Mouse (Mus musculus) small intestine, adult 2 months (tissue): ENCODE results near the gene Rasgrp4. TPM values are rescaled to one million over a fixed set of nuclear protein-coding genes. Genes with fewer than 3 reads are reported as not detected.
"Not testable (repeated sequence)": the region's sequence is repeated elsewhere in the genome, so short reads cannot be mapped to it uniquely, and the experiment has no call there.

Source experiments
- H3K27ac ChIP-seq: fragments of 200-500 bp; 2 replicates; pipeline ENCODE4 v1.5.1; 2012; ENCODE audit warnings: low read depth, low read length, control low read depth, inconsistent platforms; ENCODE audit not compliant: insufficient read depth
- H3K27me3 ChIP-seq: fragments of 200-500 bp; 2 replicates; pipeline ENCODE4 v1.6.1; 2012; ENCODE audit warnings: mild to moderate bottlenecking, moderate library complexity, low read length, inconsistent platforms; ENCODE audit not compliant: control insufficient read depth, insufficient read depth
- H3K36me3 ChIP-seq: fragments of 200-500 bp; 2 replicates; pipeline ENCODE4 v1.6.1; 2012; ENCODE audit warnings: mild to moderate bottlenecking, low read length, control low read depth, inconsistent platforms; ENCODE audit not compliant: control insufficient read depth, insufficient read depth
- H3K4me1 ChIP-seq: fragments of 200-500 bp; 2 replicates; pipeline ENCODE4 v1.6.1; 2012; ENCODE audit warnings: low read length, inconsistent platforms, mixed read lengths; ENCODE audit not compliant: control insufficient read depth, insufficient read depth, insufficient read length
- H3K4me3 ChIP-seq: fragments of 200-500 bp; 2 replicates; pipeline ENCODE4 v1.5.1; 2012; ENCODE audit warnings: low read depth, mild to moderate bottlenecking, control low read depth, inconsistent platforms, low read length, moderate library complexity
- CTCF ChIP-seq: fragments of 200-500 bp; IDR thresholded peaks from 2 replicates; pipeline ENCODE4 v1.5.1; 2012; ENCODE audit warnings: low read depth, mild to moderate bottlenecking, control low read depth, inconsistent platforms, low read length, moderate library complexity, mixed read lengths; ENCODE audit not compliant: insufficient replicate concordance, insufficient read length; ENCODE audit errors: extremely low read depth
- POLR2A ChIP-seq: fragments of 200-500 bp; IDR thresholded peaks from 2 replicates; pipeline ENCODE4 v1.6.1; 2012; ENCODE audit warnings: low read depth, mild to moderate bottlenecking, control low read depth, inconsistent platforms, low read length, moderate library complexity
- WGBS: fragments of 180-500 bp; shearing (Covaris S2); methylation state at CpG from one replicate; pipeline ENCODE4 v1.1.7; 2018; 5-methylcytosine and 5-hydroxymethylcytosine counted together
- polyA plus RNA-seq: library from polyadenylated mRNA; depleted of rRNA; stranded (reverse); fragments of >200 nt; gene quantifications from 2 replicates; pipeline ENCODE4 v1.2.3, GENCODE M21; 2012; rRNA removed

Gene Rasgrp4
- polyA plus RNA-seq, 1 experiment: 3.3 TPM

DNA sequence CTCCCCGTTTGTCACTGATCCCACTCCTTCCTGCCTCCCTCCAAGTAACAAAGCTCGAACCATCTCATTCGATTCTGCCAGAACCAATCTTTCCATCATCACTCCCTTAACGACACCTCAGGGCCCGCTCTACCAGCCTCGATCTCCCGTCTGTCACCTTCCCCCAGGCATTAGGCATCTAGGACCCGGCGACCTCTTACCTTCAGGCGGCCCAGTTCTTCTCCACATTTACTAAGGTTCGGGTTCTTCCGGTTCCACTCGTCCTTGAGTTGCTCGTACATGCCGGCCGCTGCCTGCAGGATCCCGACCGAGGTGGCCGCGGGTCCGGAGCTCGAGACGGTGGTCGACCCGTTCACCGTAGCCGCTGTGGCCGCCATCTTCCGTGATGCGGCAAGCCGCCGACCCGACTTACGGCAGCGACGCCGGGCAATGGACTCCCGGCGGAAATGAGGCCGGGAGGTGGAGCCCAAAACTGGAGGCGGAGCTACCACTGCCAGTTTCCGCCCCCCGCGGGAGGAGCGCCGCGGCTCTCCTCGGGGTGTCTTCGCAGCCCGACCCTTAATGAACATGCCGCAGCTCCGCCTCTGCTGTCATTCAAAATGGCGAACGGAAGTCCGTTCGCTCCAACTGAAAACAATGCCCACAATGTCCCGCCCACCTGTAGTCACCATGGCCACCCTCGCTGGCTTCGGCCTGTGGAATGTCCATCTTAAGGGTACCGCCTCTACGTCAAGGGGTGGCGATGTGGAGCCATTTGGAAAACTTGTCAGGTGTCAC lies 45.6 kb downstream of the Rasgrp4 start, which contains the start of gene Psmd8:
TSS of gene Psmd8 (minus strand) at position 625 of the 777 bp plus-strand sequence.
- Histone ChIP-seq H3K4me1 (peaks cover 5% of the 10 kb centered on the region; the same call in 1 of the 2 replicates), H3K27me3 (no peaks in the 10 kb centered on the region), H3K36me3 (peaks cover 15% of the 10 kb centered on the region), H3K4me3 (peak within 1 kb of the TSS; percentile 92), H3K27ac (peak within 1 kb of the TSS; percentile 55)
- peak; percentile 90 for TF ChIP-seq POLR2A
- peak; percentile 24; the same call in 1 of the 2 replicates for TF ChIP-seq CTCF
- under 1% methylated on average over 62 of the region's 62 CpGs for WGBS

DNA sequence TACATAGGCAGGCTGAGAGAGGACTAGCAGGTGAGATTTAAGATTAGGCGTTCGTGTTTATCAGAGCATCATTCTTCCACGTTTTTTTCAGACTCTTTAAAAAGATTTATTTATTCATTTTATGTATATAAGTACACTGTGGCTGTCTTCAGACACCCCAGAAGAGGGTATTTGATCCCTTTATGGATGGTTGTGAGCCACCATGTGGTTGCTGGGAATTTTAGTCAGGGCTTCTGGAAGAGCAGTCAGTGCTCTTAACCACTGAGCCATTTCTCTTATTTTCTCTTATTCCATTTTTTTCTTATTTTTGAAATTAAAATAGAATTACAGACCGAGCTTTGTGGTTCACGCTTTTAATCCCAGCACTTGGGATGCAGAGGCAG lies 46.2 kb downstream of the Rasgrp4 start:
- no peak overlapping the region for H3K27ac ChIP-seq
- no peaks in the 10 kb centered on the region for H3K27me3 ChIP-seq
- peaks cover 9% of the 10 kb centered on the region for H3K36me3 ChIP-seq
- 40% methylated on average over 5 of the region's 5 CpGs for WGBS
- H3K4me1 ChIP-seq: peaks cover 5% of the 10 kb centered on the region; the same call in 1 of the 2 replicates
- peak overlapping the region; percentile 92 for H3K4me3 ChIP-seq
- TF ChIP-seq CTCF (no peak), POLR2A (no peak)

DNA sequence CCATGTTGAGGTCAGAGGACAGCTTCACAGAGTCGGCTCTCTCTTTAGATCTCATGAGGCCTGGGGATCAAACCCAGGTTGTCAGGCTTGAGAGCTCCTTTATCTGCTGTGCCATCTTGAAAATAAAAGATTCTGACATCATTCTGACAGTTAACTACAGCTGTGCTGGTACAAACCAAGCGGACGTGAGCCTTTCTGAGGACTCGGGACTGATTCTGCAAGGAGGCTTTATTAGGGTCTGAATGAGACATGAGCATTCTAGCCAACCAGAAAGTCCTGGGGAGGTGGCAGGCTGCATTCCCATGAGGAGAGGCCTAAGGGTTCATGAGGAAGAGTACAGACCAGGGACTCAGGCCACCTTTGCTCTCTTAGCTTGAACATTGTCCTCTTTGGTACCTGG lies 46.7 kb downstream of the Rasgrp4 start:
- H3K27ac ChIP-seq, H3K36me3 ChIP-seq, H3K4me1 ChIP-seq, H3K4me3 ChIP-seq, H3K27me3 ChIP-seq: not testable (repeated sequence)
- WGBS: 86% methylated on average over 4 of the region's 4 CpGs

GRCm38 (mm10) chr7:29194230-29194629 lies 59.6 kb downstream of the Rasgrp4 start:
- not testable (repeated sequence) for H3K4me1 ChIP-seq, H3K27ac ChIP-seq, H3K4me3 ChIP-seq, H3K36me3 ChIP-seq, H3K27me3 ChIP-seq
- WGBS: 42% methylated on average over 1 of the region's 1 CpGs

DNA sequence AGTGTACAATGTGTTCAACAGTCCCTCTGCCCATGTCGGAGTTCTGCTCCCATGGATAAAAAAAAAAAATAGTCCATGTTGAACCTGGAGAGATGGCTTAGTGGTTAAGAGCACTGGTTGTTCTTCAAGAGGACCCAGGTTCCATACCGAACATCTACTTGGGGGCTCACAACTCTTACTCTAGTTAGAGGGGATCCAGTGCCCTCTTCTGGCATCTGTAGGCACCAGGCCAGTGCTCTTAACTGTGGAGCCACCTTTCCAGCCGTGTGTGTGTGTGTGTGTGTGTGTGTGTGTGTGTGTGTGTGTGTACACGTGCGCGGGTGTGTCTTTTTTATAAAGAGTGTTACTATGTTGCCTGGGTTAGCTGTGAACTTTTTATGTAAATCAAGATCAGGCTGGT lies 67.9 kb downstream of the Rasgrp4 start:
- no peak for TF ChIP-seq CTCF
- no peak for TF ChIP-seq POLR2A
- H3K36me3 ChIP-seq: no peaks in the 10 kb centered on the region
- H3K27me3 ChIP-seq: no peaks in the 10 kb centered on the region
- H3K27ac ChIP-seq: no peak overlapping the region
- 65% methylated on average over 6 of the region's 6 CpGs for WGBS
- H3K4me3 ChIP-seq: no peak overlapping the region
- H3K4me1 ChIP-seq: no peaks in the 10 kb centered on the region

Other genes starting within 250 kb of the Rasgrp4 start
- 506 and 1,069 TPM in 2 replicates for gene Actn4, start 172.5 kb upstream of the Rasgrp4 start, polyA plus RNA-seq
- 135 and 169 TPM in 2 replicates for gene Eif3k, start 153.0 kb upstream of the Rasgrp4 start, polyA plus RNA-seq
- 11.1 and 21.3 TPM in 2 replicates for gene Map4k1, start 152.8 kb upstream of the Rasgrp4 start, polyA plus RNA-seq
- gene Ryr1, start 9.7 kb upstream of the Rasgrp4 start, polyA plus RNA-seq: 0.03 and 0.05 TPM in 2 replicates
- gene Fam98c, start 21.4 kb downstream of the Rasgrp4 start, polyA plus RNA-seq: 72.6 and 216 TPM in 2 replicates
- 0.74 and 0.88 TPM in 2 replicates for gene Ggn, start 35.4 kb downstream of the Rasgrp4 start, polyA plus RNA-seq
- gene Spred3, start 35.6 kb downstream of the Rasgrp4 start, polyA plus RNA-seq: 1.2 and 1.9 TPM in 2 replicates
- gene Psmd8, start 45.9 kb downstream of the Rasgrp4 start, polyA plus RNA-seq: 73.0 and 127 TPM in 2 replicates
- 0.32 and 0.53 TPM in 2 replicates for gene Catsperg1, start 79.2 kb downstream of the Rasgrp4 start, polyA plus RNA-seq
- gene Kcnk6, start 97.7 kb downstream of the Rasgrp4 start, polyA plus RNA-seq: 23.4 and 42.4 TPM in 2 replicates
- gene Yif1b, start 103.5 kb downstream of the Rasgrp4 start, polyA plus RNA-seq: 41.8 and 49.8 TPM in 2 replicates
- 287 and 852 TPM in 2 replicates for gene 2200002D01Rik, start 113.6 kb downstream of the Rasgrp4 start, polyA plus RNA-seq
- gene Spint2, start 147.1 kb downstream of the Rasgrp4 start, polyA plus RNA-seq: 663 and 1,754 TPM in 2 replicates
- gene Ppp1r14a, start 154.5 kb downstream of the Rasgrp4 start, polyA plus RNA-seq: 34.1 and 57.4 TPM in 2 replicates
- gene Dpf1, start 169.1 kb downstream of the Rasgrp4 start, polyA plus RNA-seq: 0.47 and 0.53 TPM in 2 replicates